Mouse (Mus musculus) heart, embryonic 11.5 days (tissue): ENCODE results near the gene Homer2. TPM values are rescaled to one million over a fixed set of nuclear protein-coding genes. Genes with fewer than 3 reads are reported as not detected.

Experiments
- ATAC-seq: fragments of 200-750 bp; cut with Nextera tagmentation; replicated peaks from 2 replicates; pipeline ENCODE4 v1.8.0; 2017; ENCODE audit warnings: moderate library complexity; ENCODE audit not compliant: insufficient number of reproducible peaks, low FRiP score, low TSS enrichment
- H3K27ac ChIP-seq: fragments of 300-500 bp; sonication (generic); 2 replicates; pipeline ENCODE4 v1.5.1; 2014; ENCODE audit warnings: mild to moderate bottlenecking, low read depth, low read length
- H3K27me3 ChIP-seq: fragments of 300-500 bp; sonication (generic); 2 replicates; pipeline ENCODE4 v1.6.1; 2014; ENCODE audit warnings: mild to moderate bottlenecking, low read length, mixed read lengths; ENCODE audit not compliant: control insufficient read depth, insufficient read depth
- H3K36me3 ChIP-seq: fragments of 300-500 bp; sonication (generic); 2 replicates; pipeline ENCODE4 v1.6.1; 2014; ENCODE audit warnings: mild to moderate bottlenecking, low read length, moderate library complexity, mixed read lengths; ENCODE audit not compliant: control insufficient read depth, insufficient read depth
- H3K4me1 ChIP-seq: fragments of 300-500 bp; sonication (generic); 2 replicates; pipeline ENCODE4 v1.6.1; 2014; ENCODE audit warnings: low read length; ENCODE audit not compliant: control insufficient read depth, insufficient read depth
- H3K4me2 ChIP-seq: fragments of 300-500 bp; sonication (generic); 2 replicates; pipeline ENCODE4 v1.6.1; 2014; ENCODE audit warnings: mild to moderate bottlenecking, moderate library complexity
- H3K4me3 ChIP-seq: fragments of 300-500 bp; sonication (generic); 2 replicates; pipeline ENCODE4 v1.5.1; 2014; ENCODE audit warnings: low read depth, low read length
- H3K9ac ChIP-seq: fragments of 300-500 bp; sonication (generic); 2 replicates; pipeline ENCODE4 v1.6.1; 2014; ENCODE audit warnings: mild to moderate bottlenecking, low read depth, low read length, moderate library complexity
- H3K9me3 ChIP-seq: fragments of 300-500 bp; sonication (generic); replicated peaks from 2 replicates; pipeline ENCODE4 v1.6.1; 2016; ENCODE audit warnings: low read length; ENCODE audit not compliant: control insufficient read depth
- WGBS: fragments of 180-500 bp; shearing (Covaris S2); extraction: QIAGEN DNeasy Blood & Tissue Kit; methylation state at CpG from one replicate; pipeline ENCODE4 v1.1.7; 2014; ENCODE audit not compliant: insufficient replicate concordance; 5-methylcytosine and 5-hydroxymethylcytosine counted together
- polyA plus RNA-seq: library from polyadenylated mRNA; unstranded; fragments of >200 nt; fragmentation: Nextera tagmentation; extraction: Ambion mirVana; gene quantifications from 2 replicates; pipeline ENCODE4 v1.2.1, GENCODE M21; 2014

Gene Homer2
- polyA plus RNA-seq, 1 experiment from 2014 or later, result 121 TPM

DNA sequence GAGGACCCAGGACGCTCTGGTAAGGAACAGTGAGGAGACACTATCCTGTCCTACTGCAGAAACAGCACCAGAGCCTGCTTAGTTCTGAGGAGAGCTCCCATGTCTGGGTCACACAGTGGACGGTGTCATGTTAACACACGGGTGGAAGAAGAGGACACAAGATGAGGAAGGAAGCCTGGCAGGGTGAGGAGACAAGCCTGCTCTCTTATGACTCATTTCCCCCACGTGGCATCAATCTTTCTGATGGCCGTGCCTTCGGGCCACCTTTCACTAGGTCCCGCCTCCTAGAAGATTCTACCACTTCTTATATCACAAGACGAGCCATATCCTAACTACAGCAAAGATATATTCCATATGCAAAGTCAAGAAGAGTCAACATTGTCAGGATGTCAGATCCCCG, 40.7 kb downstream of the Homer2 start:
- H3K36me3 ChIP-seq, result no peaks in the 10 kb centered on the region
- H3K27ac ChIP-seq, result no peak overlapping the region
- no peaks in the 10 kb centered on the region for H3K9me3 ChIP-seq
- H3K4me3 ChIP-seq, result no peak overlapping the region
- no peak overlapping the region for H3K9ac ChIP-seq
- WGBS, result 75% methylated on average over 9 of the region's 9 CpGs
- ATAC-seq, result no peak
- peaks cover 5% of the 10 kb centered on the region; the same call in 1 of the 2 replicates for H3K4me1 ChIP-seq
- H3K27me3 ChIP-seq, result no peaks in the 10 kb centered on the region
- no peak overlapping the region for H3K4me2 ChIP-seq

DNA sequence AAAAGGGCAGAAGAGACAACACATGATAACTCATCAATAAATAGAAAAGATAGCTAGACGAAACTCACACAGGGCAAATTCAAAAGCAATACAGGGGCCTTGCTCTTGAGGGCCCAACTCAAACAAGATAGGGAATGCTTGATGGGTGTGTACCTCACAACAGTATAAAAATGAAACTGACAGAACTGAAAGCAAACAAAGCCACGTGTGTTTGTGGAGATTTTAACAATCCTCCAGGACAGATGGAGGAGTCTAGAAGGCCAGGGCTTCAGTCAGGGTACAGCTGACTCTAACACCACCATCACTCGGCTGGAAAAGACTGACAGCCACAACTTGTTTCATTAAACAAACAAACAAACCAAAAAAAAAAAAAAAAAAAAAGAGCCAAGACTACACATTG, 44.3 kb downstream of the Homer2 start:
- H3K4me3 ChIP-seq, result no peak overlapping the region
- no peak overlapping the region for H3K9ac ChIP-seq
- H3K4me1 ChIP-seq, result peaks cover 5% of the 10 kb centered on the region; the same call in 1 of the 2 replicates
- ATAC-seq, result no peak
- H3K4me2 ChIP-seq, result no peak overlapping the region
- H3K27ac ChIP-seq, result no peak overlapping the region
- no peaks in the 10 kb centered on the region for H3K27me3 ChIP-seq
- WGBS, result 55% methylated on average over 3 of the region's 3 CpGs
- H3K36me3 ChIP-seq, result no peaks in the 10 kb centered on the region
- no peaks in the 10 kb centered on the region for H3K9me3 ChIP-seq

DNA sequence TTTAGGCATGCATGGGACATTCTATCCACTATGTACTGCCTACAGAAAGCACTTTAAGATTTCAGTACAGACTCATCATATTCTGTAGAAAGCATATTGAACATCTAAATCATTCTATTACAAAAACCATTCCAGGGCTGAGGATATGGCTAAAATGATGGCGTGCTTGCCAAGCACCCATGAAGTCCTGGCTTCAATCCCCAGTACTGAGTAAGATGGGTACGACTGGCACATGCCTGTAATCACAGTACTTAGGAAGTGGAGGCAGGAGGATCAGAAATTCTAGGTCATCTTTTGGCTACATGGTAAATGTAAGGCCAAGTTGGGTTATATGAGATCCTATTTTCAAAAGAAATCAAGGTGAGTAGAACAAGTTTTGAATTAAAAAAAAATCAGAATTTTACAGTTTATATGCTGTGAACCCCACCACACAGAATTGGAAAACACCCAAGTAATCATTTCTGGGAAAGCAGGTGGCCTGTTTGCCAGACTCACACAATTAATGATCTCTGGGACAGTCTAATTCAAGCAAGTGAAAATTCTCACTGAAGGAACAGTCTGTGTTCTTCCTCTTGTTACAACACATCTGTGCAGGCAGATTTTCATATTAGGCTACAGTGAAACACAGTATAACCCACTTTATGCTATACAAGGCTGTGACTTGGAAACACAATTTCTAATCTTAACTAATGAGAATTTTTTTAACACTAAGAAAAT, 49.5 kb downstream of the Homer2 start:
- Histone ChIP-seq H3K36me3 (no peaks in the 10 kb centered on the region), H3K4me1 (peaks cover 23% of the 10 kb centered on the region), H3K4me2 (no peak overlapping the region), H3K27ac (no peak overlapping the region), H3K4me3 (no peak overlapping the region), H3K27me3 (no peaks in the 10 kb centered on the region), H3K9ac (no peak overlapping the region), H3K9me3 (no peaks in the 10 kb centered on the region)
- WGBS, result 91% methylated on average over 2 of the region's 2 CpGs
- ATAC-seq, result no peak

DNA sequence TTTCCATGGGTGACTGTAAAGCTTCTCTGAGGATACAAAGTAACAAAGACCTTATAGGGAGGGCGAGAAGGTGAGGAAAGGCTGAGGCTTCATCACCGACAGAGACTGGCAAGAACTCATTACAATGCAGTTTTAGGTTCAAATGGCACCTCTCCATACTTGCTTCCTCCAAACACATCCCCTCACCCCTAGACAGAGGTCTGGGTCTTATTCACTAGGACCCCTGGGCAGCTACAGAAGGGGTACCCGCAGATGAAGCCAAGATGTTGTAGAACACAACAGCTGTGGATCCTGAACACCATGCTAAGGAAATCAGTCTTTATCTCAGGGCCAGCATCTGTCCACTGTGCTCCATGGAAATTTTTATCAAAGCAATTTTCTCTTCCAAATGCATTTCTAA, 50.3 kb downstream of the Homer2 start:
- Histone ChIP-seq H3K27ac (no peak overlapping the region), H3K4me3 (no peak overlapping the region), H3K9ac (no peak overlapping the region), H3K27me3 (no peaks in the 10 kb centered on the region), H3K4me1 (peaks cover 29% of the 10 kb centered on the region), H3K9me3 (no peaks in the 10 kb centered on the region), H3K36me3 (no peaks in the 10 kb centered on the region), H3K4me2 (no peak overlapping the region)
- whole genome bisulfite sequencing, result 82% methylated on average over 3 of the region's 3 CpGs
- ATAC-seq, result no peak

DNA sequence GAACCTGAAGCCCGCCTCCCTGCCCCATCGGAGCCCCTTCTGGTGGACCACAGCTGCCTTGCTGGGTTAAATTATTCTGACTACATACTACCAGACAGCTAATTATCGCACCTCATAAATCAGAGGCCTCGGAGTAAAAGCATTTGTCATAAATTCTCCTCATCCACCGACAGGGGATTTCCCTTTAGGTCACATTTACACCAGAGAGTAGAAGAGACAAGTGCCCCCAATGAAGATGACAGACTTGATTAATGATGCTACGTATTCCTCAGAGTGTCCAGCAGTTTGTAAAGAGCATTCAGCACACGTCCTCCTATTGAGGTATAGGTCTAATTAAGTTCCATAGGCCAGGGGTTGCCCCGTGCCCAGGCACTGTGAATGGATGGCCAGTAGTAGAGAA, 50.7 kb downstream of the Homer2 start:
- WGBS, result 71% methylated on average over 8 of the region's 8 CpGs
- Histone ChIP-seq H3K9me3 (no peaks in the 10 kb centered on the region), H3K4me1 (peaks cover 33% of the 10 kb centered on the region), H3K27me3 (no peaks in the 10 kb centered on the region), H3K4me2 (no peak overlapping the region), H3K9ac (no peak overlapping the region), H3K4me3 (no peak overlapping the region), H3K36me3 (no peaks in the 10 kb centered on the region), H3K27ac (no peak overlapping the region)
- ATAC-seq, result no peak

DNA sequence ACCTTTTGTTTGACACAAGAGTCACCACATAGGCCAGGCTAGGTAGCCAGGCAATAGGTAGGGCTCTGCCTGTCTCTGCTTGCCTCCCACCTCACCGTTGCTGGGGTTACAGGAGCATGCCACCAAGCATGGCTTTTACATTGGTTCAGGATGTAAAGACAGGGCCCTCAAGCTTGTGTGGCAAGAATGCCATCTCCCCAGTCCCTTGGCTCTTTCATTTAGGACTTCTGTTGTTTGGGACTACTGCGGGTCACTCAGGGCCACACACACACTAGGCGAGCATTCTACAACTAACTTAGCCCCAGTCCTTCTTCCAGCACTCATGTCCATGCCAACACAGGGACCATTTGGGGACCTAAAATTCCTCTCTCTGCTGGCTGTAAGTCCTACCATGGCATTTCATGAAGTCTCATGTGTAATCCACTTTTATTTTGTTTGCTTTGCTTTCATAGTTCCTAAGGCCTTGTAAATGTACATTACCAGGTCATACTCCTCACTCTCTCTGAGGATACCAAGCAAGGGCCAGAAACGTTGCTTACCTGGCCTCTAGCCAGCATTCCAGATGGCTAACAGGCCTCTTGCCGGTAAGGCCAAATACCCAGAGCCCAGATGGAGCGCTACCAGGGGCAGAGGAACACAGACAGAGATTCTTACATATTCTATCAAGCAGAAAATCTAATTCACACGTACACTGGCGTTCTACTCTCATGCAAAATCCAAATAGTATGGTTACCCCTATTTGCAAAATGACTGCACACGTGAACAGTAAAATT, 52.2 kb downstream of the Homer2 start:
- no peak for ATAC-seq
- no peak overlapping the region for H3K4me2 ChIP-seq
- 68% methylated on average over 9 of the region's 9 CpGs for WGBS
- H3K9me3 ChIP-seq, result no peaks in the 10 kb centered on the region
- H3K9ac ChIP-seq, result no peak overlapping the region
- no peak overlapping the region for H3K4me3 ChIP-seq
- peaks cover 45% of the 10 kb centered on the region for H3K4me1 ChIP-seq
- H3K27ac ChIP-seq, result no peak overlapping the region
- H3K36me3 ChIP-seq, result no peaks in the 10 kb centered on the region
- no peaks in the 10 kb centered on the region for H3K27me3 ChIP-seq

DNA sequence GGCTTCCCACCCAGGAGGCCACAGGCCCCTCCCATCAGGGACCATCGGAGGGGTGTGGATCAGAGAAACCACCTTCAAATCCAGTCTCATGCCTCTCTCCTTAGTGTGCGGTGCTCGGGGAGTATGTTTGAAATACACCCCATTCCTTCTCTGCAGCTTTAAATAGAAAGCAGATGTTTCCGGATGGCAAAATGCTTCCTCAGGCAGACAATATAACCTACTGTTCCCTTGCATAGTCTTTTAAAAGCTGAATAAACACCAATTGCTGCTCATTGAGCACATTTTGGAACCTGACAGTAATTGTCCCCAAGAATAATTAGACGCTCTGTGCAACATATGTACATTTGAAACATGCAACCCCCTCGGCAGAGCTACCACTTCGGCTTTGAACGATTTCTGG, 53.3 kb downstream of the Homer2 start:
- WGBS, result 52% methylated on average over 8 of the region's 8 CpGs
- Histone ChIP-seq H3K4me2 (peak overlapping the region; percentile 4; the same call in 1 of the 2 replicates), H3K27ac (no peak overlapping the region)

DNA sequence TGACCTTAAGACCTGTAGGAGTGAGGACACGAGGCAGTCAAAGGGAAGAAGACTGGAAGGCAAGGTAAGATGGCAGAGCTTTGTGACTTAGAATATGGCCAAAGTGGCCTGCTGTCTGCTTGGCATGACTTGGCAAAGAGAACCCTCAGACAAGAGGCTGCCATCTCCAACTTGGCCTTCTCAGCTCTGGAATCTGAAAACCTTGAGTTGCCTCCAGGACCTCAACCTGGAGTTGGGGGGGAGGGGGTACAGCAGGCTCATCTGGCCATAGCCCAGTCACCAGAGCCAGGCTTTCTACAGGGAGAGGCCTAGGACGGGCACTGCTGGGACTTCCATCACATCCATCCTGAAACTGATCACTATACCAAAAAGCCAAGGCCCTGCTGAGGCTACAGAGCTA, 55.0 kb downstream of the Homer2 start:
- H3K4me2 ChIP-seq, result no peak overlapping the region
- no peak overlapping the region for H3K9ac ChIP-seq
- no peaks in the 10 kb centered on the region for H3K36me3 ChIP-seq
- peaks cover 46% of the 10 kb centered on the region for H3K4me1 ChIP-seq
- no peak overlapping the region for H3K4me3 ChIP-seq
- no peaks in the 10 kb centered on the region for H3K9me3 ChIP-seq
- no peak for ATAC-seq
- WGBS, result 71% methylated on average over 2 of the region's 2 CpGs
- H3K27me3 ChIP-seq, result no peaks in the 10 kb centered on the region
- peak overlapping the region; percentile 12; the same call in 1 of the 2 replicates for H3K27ac ChIP-seq

More for the DNA sequence above, 53.3 kb downstream of the Homer2 start:
- no peak for ATAC-seq
- Histone ChIP-seq H3K27me3 (no peaks in the 10 kb centered on the region), H3K9me3 (no peaks in the 10 kb centered on the region), H3K4me3 (no peak overlapping the region), H3K4me1 (peaks cover 46% of the 10 kb centered on the region), H3K9ac (no peak overlapping the region; the same call in 1 of the 2 replicates), H3K36me3 (no peaks in the 10 kb centered on the region)
